Mouse (Mus musculus) hindbrain, postnatal 0 days (tissue): Measurements from ENCODE around the gene Drap1. TPM values are rescaled to one million over a fixed set of nuclear protein-coding genes. Genes with fewer than 3 reads are reported as not detected.

Source experiments
- ATAC-seq: fragments of 200-750 bp; cut with Nextera tagmentation; 2 replicates; pipeline ENCODE4 v1.8.0; 2017; ENCODE audit warnings: mild to moderate bottlenecking, moderate TSS enrichment, moderate library complexity
- DNase-seq: peaks from one replicate; pipeline ENCODE4 v3.0.0-alpha.2; 2015; ENCODE audit warnings: low spot score
- H3K27ac ChIP-seq: fragments of 300-500 bp; sonication (generic); 2 replicates; pipeline ENCODE4 v1.5.1; 2014; ENCODE audit warnings: mild to moderate bottlenecking
- H3K27me3 ChIP-seq: fragments of 300-500 bp; sonication (generic); 2 replicates; pipeline ENCODE4 v1.6.1; 2014; ENCODE audit warnings: low read length, mixed read lengths; ENCODE audit not compliant: insufficient read depth
- H3K36me3 ChIP-seq: fragments of 300-500 bp; sonication (generic); 2 replicates; pipeline ENCODE4 v1.6.1; 2014; ENCODE audit warnings: low read length, mixed read lengths; ENCODE audit not compliant: insufficient read depth
- H3K4me1 ChIP-seq: fragments of 300-500 bp; sonication (generic); 2 replicates; pipeline ENCODE4 v1.6.1; 2014; ENCODE audit warnings: antibody characterized with exemption, low read length, mixed read lengths; ENCODE audit not compliant: insufficient read depth
- H3K4me2 ChIP-seq: fragments of 300-500 bp; sonication (generic); 2 replicates; pipeline ENCODE4 v1.6.1; 2014; ENCODE audit warnings: low read depth, mild to moderate bottlenecking, low read length, moderate library complexity, mixed read lengths
- H3K4me3 ChIP-seq: fragments of 300-500 bp; sonication (generic); 2 replicates; pipeline ENCODE4 v1.5.1; 2014; ENCODE audit warnings: low read length
- H3K9ac ChIP-seq: fragments of 300-500 bp; sonication (generic); replicated peaks from 2 replicates; pipeline ENCODE4 v1.6.1; 2014; ENCODE audit warnings: mild to moderate bottlenecking, low read length, moderate library complexity, mixed read lengths
- H3K9me3 ChIP-seq: fragments of 300-500 bp; sonication (generic); 2 replicates; pipeline ENCODE4 v1.6.1; 2016; ENCODE audit warnings: low read length, mixed read lengths
- CTCF ChIP-seq: IDR thresholded peaks from 2 replicates; pipeline ENCODE4 v1.5.1; 2016; ENCODE audit warnings: antibody characterized with exemption, control low read depth, low read depth
- whole genome bisulfite sequencing: fragments of 180-500 bp; shearing (Covaris S2); extraction: QIAGEN DNeasy Blood & Tissue Kit; methylation state at CpG from one replicate; pipeline ENCODE4 v1.1.7; 2014; 5-methylcytosine and 5-hydroxymethylcytosine counted together
- polyA plus RNA-seq: library from polyadenylated mRNA; unstranded; fragments of >200 nt; fragmentation: Nextera tagmentation; extraction: Ambion mirVana; gene quantifications from 2 replicates; pipeline ENCODE4 v1.2.1, GENCODE M21; 2015
- total RNA-seq: library from RNA; depleted of rRNA; stranded (reverse); fragments of >200 nt; gene quantifications from 2 replicates; pipeline ENCODE4 v1.2.3, GENCODE M21; 2014

Drap1 gene
- total and polyA plus RNA-seq, 2 experiments from 2014 or later, result 111 to 331 TPM

DNA sequence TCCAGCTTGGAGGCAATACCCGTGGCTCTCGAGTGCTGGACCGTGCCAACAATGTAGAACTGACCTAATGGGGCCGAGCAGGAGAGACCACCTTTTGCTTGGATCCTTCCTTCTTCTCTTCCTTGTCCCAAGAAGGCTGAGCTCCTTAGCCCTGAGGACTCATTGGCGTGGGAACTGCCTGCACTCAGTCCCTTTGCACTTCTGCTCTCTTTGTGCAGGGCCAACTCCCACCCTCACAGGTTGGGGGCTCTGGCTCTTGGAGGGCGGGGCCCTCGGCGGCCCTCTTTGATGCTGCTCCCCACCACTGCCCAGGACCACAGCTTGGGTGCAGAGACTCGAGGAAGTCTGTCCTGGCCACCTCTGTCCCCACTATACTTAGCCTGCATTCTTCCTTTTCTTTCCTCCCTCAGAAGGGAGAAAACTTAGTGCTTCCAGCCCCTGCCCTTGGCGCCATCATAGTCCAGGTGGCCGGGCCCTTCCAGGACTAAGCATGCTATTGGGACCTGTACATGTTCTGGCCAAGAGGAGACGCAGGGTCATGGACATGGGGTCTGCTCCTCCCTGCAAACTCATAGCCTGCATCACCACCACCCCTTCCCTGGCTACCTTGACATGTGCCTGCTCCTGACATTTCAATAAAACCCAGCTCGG, 2.0 kb upstream of the Drap1 start:
- no peak overlapping the region for H3K4me2 ChIP-seq
- H3K9me3 ChIP-seq, result no peaks in the 10 kb centered on the region
- H3K4me3 ChIP-seq, result no peak overlapping the region
- WGBS, result 93% methylated on average over 13 of the region's 13 CpGs
- no peaks in the 10 kb centered on the region for H3K27me3 ChIP-seq
- H3K9ac ChIP-seq, result no peak overlapping the region
- no peak overlapping the region for H3K27ac ChIP-seq
- ATAC-seq (no peak), DNase-seq (no peak)
- H3K4me1 ChIP-seq, result peaks cover 24% of the 10 kb centered on the region
- no peaks in the 10 kb centered on the region; the same call in 1 of the 2 replicates for H3K36me3 ChIP-seq
- no peak for TF ChIP-seq CTCF

DNA sequence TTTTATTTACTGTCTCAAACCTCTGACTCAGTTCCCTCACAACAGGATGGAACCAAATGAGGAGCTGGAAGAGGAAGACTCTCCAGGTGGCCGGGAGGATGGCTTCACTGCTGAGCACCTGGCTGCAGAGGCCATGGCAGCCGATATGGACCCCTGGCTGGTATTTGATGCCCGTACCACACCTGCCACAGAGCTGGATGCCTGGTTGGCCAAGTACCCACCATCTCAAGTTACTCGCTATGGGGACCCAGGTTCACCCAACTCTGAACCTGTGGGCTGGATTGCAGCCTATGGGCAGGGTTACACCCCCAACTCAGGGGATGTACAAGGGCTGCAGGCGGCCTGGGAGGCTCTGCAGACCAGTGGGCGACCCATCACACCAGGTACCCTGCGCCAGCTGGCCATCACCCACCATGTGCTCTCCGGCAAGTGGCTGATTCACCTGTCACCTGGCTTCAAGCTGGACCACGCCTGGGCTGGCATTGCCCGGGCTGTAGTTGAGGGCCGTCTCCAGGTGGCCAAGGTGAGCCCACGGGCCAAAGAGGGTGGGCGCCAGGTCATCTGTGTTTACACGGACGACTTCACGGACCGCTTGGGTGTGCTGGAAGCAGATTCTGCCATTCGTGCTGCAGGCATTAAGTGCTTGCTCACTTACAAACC, 1.3 kb upstream of the Drap1 start:
- H3K36me3 ChIP-seq, result no peaks in the 10 kb centered on the region; the same call in 1 of the 2 replicates
- peak overlapping the region; percentile 90 for H3K4me3 ChIP-seq
- DNase-seq (no peak), ATAC-seq (no peak)
- H3K27ac ChIP-seq, result peak overlapping the region; percentile 92; the same call in 1 of the 2 replicates
- peaks cover 24% of the 10 kb centered on the region for H3K4me1 ChIP-seq
- H3K4me2 ChIP-seq, result peak overlapping the region; percentile 90
- no peak for TF ChIP-seq CTCF
- H3K9me3 ChIP-seq, result no peaks in the 10 kb centered on the region
- WGBS, result 90% methylated on average over 18 of the region's 18 CpGs
- H3K27me3 ChIP-seq, result no peaks in the 10 kb centered on the region
- H3K9ac ChIP-seq, result peak overlapping the region; percentile 94

DNA sequence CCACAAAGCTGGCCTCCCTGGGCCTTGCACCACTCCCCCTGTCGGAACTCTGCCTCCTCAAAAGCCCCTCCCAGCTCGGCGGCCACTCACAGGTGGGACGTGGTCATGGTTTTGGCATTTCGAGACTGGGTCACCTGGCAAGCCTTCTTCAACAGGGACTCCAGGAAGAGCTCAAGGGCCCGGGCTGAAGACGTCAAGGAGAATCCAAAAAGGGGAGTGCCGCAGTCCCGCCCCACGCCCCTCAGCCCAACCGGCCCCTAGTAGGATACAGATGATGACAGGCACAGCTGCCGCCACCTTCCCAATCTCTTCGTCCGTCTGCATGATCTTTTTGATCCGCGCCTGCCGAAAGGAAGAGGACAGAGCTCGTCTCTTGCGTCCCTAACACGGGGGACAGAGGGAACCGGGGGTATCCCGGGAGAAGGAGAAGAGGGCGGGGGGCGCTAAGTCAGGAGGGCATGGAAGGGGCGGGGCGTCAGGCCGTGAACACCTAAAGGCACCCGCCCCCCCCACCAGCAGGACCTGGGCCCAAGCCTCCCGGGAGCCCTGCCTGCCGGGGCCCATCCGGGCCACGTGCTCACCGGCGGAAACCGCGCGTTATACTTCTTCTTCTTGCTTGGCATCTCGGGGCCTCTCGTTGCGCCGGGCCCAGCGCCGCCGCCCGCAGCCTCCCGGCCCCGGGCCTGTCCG, 542 bp downstream of the Drap1 start:
- H3K36me3 ChIP-seq, result peaks cover 8% of the 10 kb centered on the region; the same call in 1 of the 2 replicates
- H3K9ac ChIP-seq, result peak overlapping the region; percentile 94
- 2% methylated on average over 42 of the region's 48 CpGs for WGBS
- peaks cover 21% of the 10 kb centered on the region for H3K4me1 ChIP-seq
- peak overlapping the region; percentile 90 for H3K4me2 ChIP-seq
- peak; percentile 75 for DNase-seq
- peak overlapping the region; percentile 90 for H3K4me3 ChIP-seq
- no peaks in the 10 kb centered on the region for H3K9me3 ChIP-seq
- peak; percentile 67 for ATAC-seq
- no peaks in the 10 kb centered on the region for H3K27me3 ChIP-seq
- H3K27ac ChIP-seq, result peak overlapping the region; percentile 92
- TF ChIP-seq CTCF, result peak; percentile 40

DNA sequence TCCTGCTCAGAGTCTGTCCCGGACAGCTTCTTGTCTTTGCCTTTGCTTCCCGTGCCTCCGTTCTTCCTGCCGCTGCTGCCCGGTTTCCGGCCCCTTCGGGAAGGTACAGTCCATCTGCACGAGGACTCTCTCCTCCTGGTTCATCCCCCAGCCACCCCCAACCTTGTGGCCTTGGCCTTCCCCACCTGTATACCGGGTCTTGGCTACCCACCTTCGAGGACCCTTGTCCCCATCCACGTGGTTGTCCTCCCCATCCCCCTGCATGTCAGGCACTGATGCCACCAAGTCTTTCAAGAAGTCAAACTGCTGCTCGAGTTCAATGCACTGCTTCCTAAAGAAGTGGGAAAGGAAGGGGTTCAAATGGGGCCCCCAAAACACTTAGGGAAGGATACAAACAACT, 1.2 kb downstream of the Drap1 start:
- no peak for TF ChIP-seq CTCF
- WGBS, result 58% methylated on average over 12 of the region's 12 CpGs
- H3K4me2 ChIP-seq, result peak overlapping the region; percentile 90
- peak overlapping the region; percentile 92; the same call in 1 of the 2 replicates for H3K27ac ChIP-seq
- H3K9ac ChIP-seq, result peak overlapping the region; percentile 94
- peak overlapping the region; percentile 90 for H3K4me3 ChIP-seq
- peaks cover 21% of the 10 kb centered on the region for H3K4me1 ChIP-seq
- no peak for DNase-seq
- H3K27me3 ChIP-seq, result no peaks in the 10 kb centered on the region
- peaks cover 8% of the 10 kb centered on the region; the same call in 1 of the 2 replicates for H3K36me3 ChIP-seq
- H3K9me3 ChIP-seq, result no peaks in the 10 kb centered on the region
- no peak for ATAC-seq

DNA sequence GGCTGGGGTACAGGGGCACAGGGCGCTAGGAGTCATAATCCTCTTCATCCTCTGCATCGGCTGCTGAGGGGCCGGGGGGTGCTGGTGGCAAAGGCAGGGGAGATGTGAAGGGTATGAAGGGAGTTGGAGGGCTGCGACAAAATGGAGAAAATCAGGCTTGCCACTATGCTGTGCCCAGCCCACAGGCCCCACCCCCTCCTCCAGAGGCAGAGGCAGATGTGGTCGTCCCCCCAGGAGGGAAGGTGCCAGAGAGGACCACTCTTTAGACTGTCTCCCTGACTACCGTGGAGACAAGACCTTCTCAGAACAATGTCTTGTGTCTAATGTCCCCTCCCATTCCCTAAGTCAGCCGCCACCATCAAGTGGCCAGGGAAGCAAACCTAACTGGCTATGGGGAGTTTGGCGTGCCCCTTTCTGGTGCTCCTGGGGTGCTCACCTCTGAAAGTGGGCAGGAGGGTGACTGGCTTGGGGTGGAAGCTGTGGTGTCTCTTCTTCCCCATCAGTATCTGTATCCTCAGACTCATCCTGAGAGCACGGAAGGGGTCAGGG, 1.8 kb downstream of the Drap1 start:
- no peaks in the 10 kb centered on the region for H3K9me3 ChIP-seq
- peaks cover 8% of the 10 kb centered on the region; the same call in 1 of the 2 replicates for H3K36me3 ChIP-seq
- peak overlapping the region; percentile 90; the same call in 1 of the 2 replicates for H3K4me3 ChIP-seq
- H3K4me2 ChIP-seq, result peak overlapping the region; percentile 90
- no peak for TF ChIP-seq CTCF
- ATAC-seq (no peak), DNase-seq (no peak)
- peaks cover 21% of the 10 kb centered on the region for H3K4me1 ChIP-seq
- WGBS, result 62% methylated on average over 9 of the region's 9 CpGs
- no peaks in the 10 kb centered on the region for H3K27me3 ChIP-seq
- H3K27ac ChIP-seq, result no peak overlapping the region
- peak overlapping the region; percentile 94; the same call in 1 of the 2 replicates for H3K9ac ChIP-seq

DNA sequence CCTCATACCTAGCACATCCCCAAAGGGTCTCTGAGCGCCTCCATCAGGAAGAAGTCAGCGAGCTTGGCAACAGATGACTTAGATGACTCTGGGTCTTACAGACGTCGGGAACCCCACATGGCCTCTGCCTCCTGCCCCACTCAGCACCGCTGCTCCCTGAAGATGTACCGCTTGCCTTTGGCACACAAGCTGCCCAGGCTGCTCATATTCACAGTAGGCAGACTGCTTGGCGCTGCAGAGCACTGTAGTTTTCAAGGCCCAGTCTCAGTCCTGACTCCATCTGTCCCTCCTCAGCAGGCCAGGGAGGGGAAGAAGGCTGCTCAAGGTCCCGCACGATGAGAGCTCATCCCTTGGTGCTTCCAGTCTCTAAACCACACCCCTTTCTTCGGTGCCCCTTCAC, 2.5 kb downstream of the Drap1 start:
- no peaks in the 10 kb centered on the region for H3K27me3 ChIP-seq
- no peak for TF ChIP-seq CTCF
- DNase-seq (no peak), ATAC-seq (no peak)
- no peak overlapping the region for H3K9ac ChIP-seq
- no peaks in the 10 kb centered on the region for H3K9me3 ChIP-seq
- H3K4me3 ChIP-seq, result no peak overlapping the region
- peaks cover 21% of the 10 kb centered on the region for H3K4me1 ChIP-seq
- WGBS, result 76% methylated on average over 10 of the region's 10 CpGs
- H3K27ac ChIP-seq, result no peak overlapping the region
- H3K4me2 ChIP-seq, result no peak overlapping the region
- peaks cover 8% of the 10 kb centered on the region; the same call in 1 of the 2 replicates for H3K36me3 ChIP-seq
